Mouse (Mus musculus) ES-Bruce4 (cell line): ENCODE results near the gene Cetn4.

Experiments used
- CTCF ChIP-seq: IDR thresholded peaks from one replicate; pipeline ENCODE4 v1.8.1; 2011; ENCODE audit warnings: low read depth, low read length
- EP300 ChIP-seq: IDR thresholded peaks from 2 replicates; pipeline ENCODE4 v1.6.1; 2011; ENCODE audit warnings: low read depth, low read length; ENCODE audit not compliant: insufficient read depth
- POLR2A ChIP-seq: IDR thresholded peaks from one replicate; pipeline ENCODE4 v1.8.1; 2011; ENCODE audit warnings: low read length; ENCODE audit not compliant: insufficient read depth

DNA sequence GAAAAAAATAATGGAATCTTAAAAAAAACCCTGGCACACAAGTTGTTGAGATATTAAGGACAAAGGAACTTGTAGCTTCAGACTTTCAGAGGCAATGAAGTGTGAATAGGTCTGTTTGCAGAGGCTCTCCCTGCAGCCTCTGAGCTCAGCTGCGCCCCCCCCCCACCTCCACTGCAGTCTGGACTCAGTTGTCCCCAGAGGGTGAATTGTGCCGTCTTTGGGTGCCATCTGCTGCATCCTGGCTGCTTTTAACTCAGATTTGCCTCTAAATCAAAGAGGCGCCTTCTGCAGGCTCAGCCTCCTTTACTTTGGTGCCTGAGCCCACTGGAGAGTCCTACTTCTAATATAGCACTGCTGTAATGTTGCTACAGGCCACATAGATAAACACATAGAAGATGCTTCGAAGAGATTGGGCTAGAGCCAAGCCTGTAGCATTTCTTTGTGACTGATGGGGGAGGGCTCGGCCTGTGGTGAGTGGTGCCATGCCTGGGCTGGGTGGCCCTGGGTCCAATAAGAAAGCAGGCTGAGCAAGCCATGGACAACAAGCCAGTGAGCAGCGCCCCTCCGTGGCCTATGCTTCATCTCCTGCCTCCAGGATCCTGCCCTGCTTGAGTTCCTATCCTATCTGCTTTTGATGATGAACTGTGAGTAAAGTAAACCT is 21.5 kb downstream of the Cetn4 start:
- no peak for TF ChIP-seq POLR2A
- no peak for TF ChIP-seq EP300
- no peak for TF ChIP-seq CTCF
